Mouse (Mus musculus) CH12.LX (cell line): ENCODE measurements around the gene Fancc. TPM values are rescaled to one million over a fixed set of nuclear protein-coding genes. Genes with fewer than 3 reads are reported as not detected.

Source experiments
- DNase-seq: peaks from one replicate; pipeline ENCODE4 v3.0.0-alpha.2; 2013; ENCODE audit errors: extremely low read depth
- H3K27ac ChIP-seq: 2 replicates; pipeline ENCODE4 v1.5.1; 2012; ENCODE audit warnings: low read depth, mild to moderate bottlenecking, control low read depth, moderate library complexity; ENCODE audit not compliant: insufficient read depth
- H3K27me3 ChIP-seq: replicated peaks from 2 replicates; pipeline ENCODE3; 2012; ENCODE audit warnings: inconsistent platforms
- H3K36me3 ChIP-seq, 2 experiments: replicated peaks in 1 of 2; 2 replicates each; pipeline versions ENCODE3 to v1.6.1; 2012; ENCODE audit warnings: inconsistent platforms in 1 of 2, low read length in 1 of 2, mild to moderate bottlenecking in 1 of 2, mixed read lengths in 1 of 2, moderate library complexity in 1 of 2; ENCODE audit not compliant: control insufficient read depth in 1 of 2, insufficient read depth in 1 of 2
- H3K4me1 ChIP-seq, 2 experiments: 2 replicates each; pipeline ENCODE4 v1.6.1; 2012; ENCODE audit warnings: inconsistent platforms in 1 of 2, moderate library complexity in 1 of 2; ENCODE audit not compliant: insufficient read depth in 2 of 2, control insufficient read depth in 1 of 2
- H3K4me2 ChIP-seq: 2 replicates; pipeline ENCODE4 v1.6.1; 2012; ENCODE audit warnings: low read depth, mild to moderate bottlenecking, control low read depth; ENCODE audit not compliant: poor library complexity, insufficient read depth, severe bottlenecking
- H3K4me3 ChIP-seq, 3 experiments: fragments of 150-350 bp in 1 of 3; sonication (generic) in 1 of 3; replicated peaks in 1 of 3; 2 replicates each; pipeline versions ENCODE3 to v1.5.1; 2011 to 2012; ENCODE audit warnings: low read depth in 2 of 3, low read length in 2 of 3, mild to moderate bottlenecking in 2 of 3, moderate library complexity in 2 of 3, control low read depth in 1 of 3, improper control_type of control experiment in 1 of 3, inconsistent platforms in 1 of 3, mixed read lengths in 1 of 3; ENCODE audit not compliant: poor library complexity in 1 of 3
- H3K79me2 ChIP-seq: replicated peaks from 2 replicates; pipeline ENCODE4 v1.6.1; 2012; ENCODE audit warnings: mild to moderate bottlenecking, moderate library complexity; ENCODE audit not compliant: control insufficient read depth, poor library complexity, insufficient read depth, severe bottlenecking; ENCODE audit errors: extremely low read depth
- H3K9ac ChIP-seq: 2 replicates; pipeline ENCODE4 v1.6.1; 2012; ENCODE audit warnings: low read depth, mild to moderate bottlenecking, control low read depth, moderate library complexity; ENCODE audit not compliant: insufficient read depth
- H3K9me3 ChIP-seq: replicated peaks from 2 replicates; pipeline ENCODE3; 2012; ENCODE audit warnings: low read length, inconsistent platforms, mixed read lengths
- BHLHE40 ChIP-seq: IDR thresholded peaks from 2 replicates; pipeline ENCODE4 v1.6.1; 2011; ENCODE audit warnings: mild to moderate bottlenecking, low read depth, low read length, improper control_type of control experiment
- CHD1 ChIP-seq: IDR thresholded peaks from 2 replicates; pipeline ENCODE4 v1.6.1; 2012; ENCODE audit warnings: low read depth, low read length, improper control_type of control experiment, inconsistent platforms
- CHD2 ChIP-seq: IDR thresholded peaks from 2 replicates; pipeline ENCODE4 v1.6.1; 2011; ENCODE audit warnings: low read length, improper control_type of control experiment
- CTCF ChIP-seq, 2 experiments: IDR thresholded peaks in 1 of 2; conservative IDR thresholded peaks in 1 of 2; 2 replicates each; pipeline ENCODE4 v1.5.1; 2011 to 2012; ENCODE audit warnings: low read depth in 2 of 2, low read length in 2 of 2, improper control_type of control experiment in 1 of 2, inconsistent platforms in 1 of 2, mild to moderate bottlenecking in 1 of 2, moderate library complexity in 1 of 2
- E2F4 ChIP-seq: IDR thresholded peaks from 2 replicates; pipeline ENCODE4 v1.6.1; 2011; ENCODE audit warnings: low read depth, low read length, improper control_type of control experiment; ENCODE audit not compliant: insufficient replicate concordance
- EP300 ChIP-seq: IDR thresholded peaks from 2 replicates; pipeline ENCODE4 v1.6.1; 2011; ENCODE audit warnings: low read length, improper control_type of control experiment
- GABPA ChIP-seq: IDR thresholded peaks from 2 replicates; pipeline ENCODE4 v1.6.1; 2012; ENCODE audit warnings: low read depth, low read length, improper control_type of control experiment, inconsistent platforms; ENCODE audit not compliant: insufficient replicate concordance
- HCFC1 ChIP-seq: IDR thresholded peaks from 2 replicates; pipeline ENCODE4 v1.6.1; 2012; ENCODE audit warnings: low read depth, mild to moderate bottlenecking, inconsistent platforms, low read length, improper control_type of control experiment
- JUN ChIP-seq: IDR thresholded peaks from 2 replicates; pipeline ENCODE4 v1.6.1; 2011; ENCODE audit warnings: low read depth, mild to moderate bottlenecking, low read length, improper control_type of control experiment, moderate library complexity; ENCODE audit not compliant: insufficient read depth
- JUND ChIP-seq: conservative IDR thresholded peaks from 2 replicates; pipeline ENCODE4 v1.6.1; 2011; ENCODE audit warnings: low read depth, low read length, improper control_type of control experiment
- KAT2A ChIP-seq: IDR thresholded peaks from 2 replicates; pipeline ENCODE4 v1.6.1; 2012; ENCODE audit warnings: low read length, improper control_type of control experiment, inconsistent platforms; ENCODE audit not compliant: insufficient replicate concordance
- MAFK ChIP-seq: IDR thresholded peaks from 2 replicates; pipeline ENCODE4 v1.6.1; 2011; ENCODE audit warnings: low read length, improper control_type of control experiment; ENCODE audit not compliant: insufficient replicate concordance
- MAX ChIP-seq: IDR thresholded peaks from 2 replicates; pipeline ENCODE4 v1.6.1; 2011; ENCODE audit warnings: low read length, improper control_type of control experiment
- MEF2A ChIP-seq: IDR thresholded peaks from 2 replicates; pipeline ENCODE4 v1.6.1; 2014; ENCODE audit warnings: low read depth, mild to moderate bottlenecking, inconsistent platforms, low read length, improper control_type of control experiment, borderline replicate concordance
- MXI1 ChIP-seq: IDR thresholded peaks from 2 replicates; pipeline ENCODE4 v1.6.1; 2011; ENCODE audit warnings: mild to moderate bottlenecking, low read depth, low read length, improper control_type of control experiment
- MYC ChIP-seq: IDR thresholded peaks from 2 replicates; pipeline ENCODE4 v1.6.1; 2011; ENCODE audit warnings: low read depth, mild to moderate bottlenecking, improper control_type of control experiment, low read length
- NELFE ChIP-seq: IDR thresholded peaks from 2 replicates; pipeline ENCODE4 v1.6.1; 2011; ENCODE audit warnings: low read depth, low read length, improper control_type of control experiment
- PAX5 ChIP-seq: IDR thresholded peaks from 2 replicates; pipeline ENCODE4 v1.6.1; 2012; ENCODE audit warnings: low read length, inconsistent platforms, mixed read lengths
- POLR2AphosphoS2 ChIP-seq: IDR thresholded peaks from 2 replicates; pipeline ENCODE4 v1.6.1; 2011; ENCODE audit warnings: low read depth, low read length, improper control_type of control experiment
- RCOR1 ChIP-seq: conservative IDR thresholded peaks from 2 replicates; pipeline ENCODE4 v1.6.1; 2012; ENCODE audit warnings: low read depth, mild to moderate bottlenecking, inconsistent platforms, low read length, improper control_type of control experiment
- SIN3A ChIP-seq: IDR thresholded peaks from 2 replicates; pipeline ENCODE4 v1.6.1; 2012; ENCODE audit warnings: low read length, improper control_type of control experiment, inconsistent platforms
- SMC3 ChIP-seq: IDR thresholded peaks from 2 replicates; pipeline ENCODE4 v1.6.1; 2011; ENCODE audit warnings: low read depth, low read length, improper control_type of control experiment
- TBP ChIP-seq: conservative IDR thresholded peaks from 2 replicates; pipeline ENCODE4 v1.6.1; 2011; ENCODE audit warnings: low read depth, low read length, improper control_type of control experiment
- TCF12 ChIP-seq: IDR thresholded peaks from 2 replicates; pipeline ENCODE4 v1.6.1; 2014; ENCODE audit warnings: low read depth, mild to moderate bottlenecking, inconsistent platforms, low read length, improper control_type of control experiment
- UBTF ChIP-seq: IDR thresholded peaks from 2 replicates; pipeline ENCODE4 v1.6.1; 2012; ENCODE audit warnings: low read depth, mild to moderate bottlenecking, inconsistent platforms, low read length, improper control_type of control experiment, moderate library complexity
- USF1 ChIP-seq: IDR thresholded peaks from 2 replicates; pipeline ENCODE4 v1.6.1; 2014; ENCODE audit warnings: low read depth, mild to moderate bottlenecking, inconsistent platforms, low read length, improper control_type of control experiment
- USF2 ChIP-seq: conservative IDR thresholded peaks from 2 replicates; pipeline ENCODE4 v1.6.1; 2011; ENCODE audit warnings: low read depth, low read length, improper control_type of control experiment
- ZMIZ1 ChIP-seq: IDR thresholded peaks from 2 replicates; pipeline ENCODE4 v1.6.1; 2012; ENCODE audit warnings: low read depth, mild to moderate bottlenecking, inconsistent platforms, low read length, improper control_type of control experiment
- ZNF384 ChIP-seq: IDR thresholded peaks from 2 replicates; pipeline ENCODE4 v1.6.1; 2012; ENCODE audit warnings: low read depth, low read length, improper control_type of control experiment, inconsistent platforms
- dilution Hi-C: fragments of 300-500 bp; cut with MboI; formaldehyde crosslinking; loops from 2 replicates; pipeline ENCODE4 v1.14.3; 2020; ENCODE audit warnings: low sequenced_read_pairs; ENCODE audit not compliant: extremely low pct_unique_long_range_greater_than_20kb, extremely low pct_ligation_motif_present
- in situ Hi-C: fragments of 300-500 bp; cut with MboI; formaldehyde crosslinking; loops from 3 replicates; pipeline ENCODE4 v1.14.3; 2019; ENCODE audit warnings: low sequenced_read_pairs, low pct_ligation_motif_present, low pct_unique_long_range_greater_than_20kb, mixed read lengths
- polyA plus RNA-seq: library from polyadenylated mRNA; unstranded; fragments of >175 nt; gene quantifications from 2 replicates; pipeline ENCODE4 v1.2.1, GENCODE M21; 2012; ENCODE audit warnings: low read depth; ENCODE audit not compliant: insufficient read length
- total RNA-seq, 2 experiments: library from RNA; depleted of rRNA; stranded (reverse); fragments of 300-350 nt in 1 of 2; fragments of >200 nt in 1 of 2; gene quantifications; 2 replicates each; pipeline ENCODE4 v1.2.3; 2012 to 2014

Gene Fancc
- total and polyA plus RNA-seq, 3 experiments: 8.2 to 12.4 (median 8.7) TPM

GRCm38 (mm10) chr13:63530857-63531256 lies 33.8 kb upstream of the Fancc start:
- no peaks in the 10 kb centered on the region for H3K9me3 ChIP-seq
- DNase-seq: no peak
- peaks cover 8 to 32% of the 10 kb centered on the region in 2 experiments; a peak in 3 of 4 replicates for H3K4me1 ChIP-seq
- in situ Hi-C loops: no loop called here
- H3K27ac ChIP-seq: no peak overlapping the region
- H3K4me3 ChIP-seq: no peak overlapping the region
- dilution Hi-C loops: no loop called here
- H3K9ac ChIP-seq: no peak overlapping the region
- peaks cover 61 to 86% of the 10 kb centered on the region in 2 experiments for H3K36me3 ChIP-seq
- no peaks in the 10 kb centered on the region for H3K27me3 ChIP-seq
- TF ChIP-seq SMC3 (no peak), UBTF (no peak), CHD1 (no peak), POLR2AphosphoS2 (no peak), MYC (no peak), JUND (no peak), KAT2A (no peak), MEF2A (no peak), BHLHE40 (no peak), CTCF (conservative IDR thresholded peaks at IDR 0.05 in 1 of 2, IDR thresholded peaks at IDR 0.05 in 1 of 2; ENCODE audit: low read depth in 2 of 2, low read length in 2 of 2) (no peak), USF2 (no peak), MAFK (no peak), RCOR1 (no peak), NELFE (no peak), SIN3A (no peak), CHD2 (no peak)
- H3K4me2 ChIP-seq: no peak overlapping the region
- H3K79me2 ChIP-seq: no peaks in the 10 kb centered on the region

- dilution Hi-C loops: no loop called here
- Histone ChIP-seq H3K4me3 (no peak overlapping the region), H3K9ac (no peak overlapping the region), H3K4me1 (peaks cover 8 to 32% of the 10 kb centered on the region in 2 experiments; a peak in 3 of 4 replicates), H3K36me3 (peaks cover 56 to 86% of the 10 kb centered on the region in 2 experiments), H3K9me3 (no peaks in the 10 kb centered on the region), H3K27me3 (no peaks in the 10 kb centered on the region), H3K4me2 (no peak overlapping the region), H3K79me2 (no peaks in the 10 kb centered on the region), H3K27ac (no peak overlapping the region)
- DNase-seq: no peak
- in situ Hi-C loops: no loop called here
- TF ChIP-seq MAX: no peak
- TF ChIP-seq TCF12: no peak
- no peak for TF ChIP-seq ZNF384
- no peak for TF ChIP-seq ZMIZ1
- TF ChIP-seq USF1: no peak
- no peak for TF ChIP-seq MYC
- no peak for TF ChIP-seq MXI1
- TF ChIP-seq POLR2AphosphoS2: no peak
- no peak for TF ChIP-seq RCOR1
- TF ChIP-seq PAX5: no peak
- no peak for TF ChIP-seq GABPA
- TF ChIP-seq TBP: no peak
- TF ChIP-seq EP300: no peak
- TF ChIP-seq CHD2: no peak
- TF ChIP-seq E2F4: no peak
- TF ChIP-seq MAFK: no peak
- no peak for TF ChIP-seq UBTF
- no peak for TF ChIP-seq SIN3A
- TF ChIP-seq JUN: no peak
- TF ChIP-seq HCFC1: no peak
Observed at GRCm38 (mm10) chr13:63530371-63530764, 33.3 kb upstream of the Fancc start.
